Mouse (Mus musculus) C2C12 (cell line): ENCODE data around the gene Prkce. TPM values are rescaled to one million over a fixed set of nuclear protein-coding genes. Genes with fewer than 3 reads are reported as not detected.
A peak's percentile ranks its signal among the peaks of the same experiment; 100 is the strongest.

Source experiments
- H3K27me3 ChIP-seq: one replicate; pipeline ENCODE4 v1.6.1; 2011; ENCODE audit not compliant: control insufficient read depth, insufficient read depth, insufficient read length
- H3K36me3 ChIP-seq: one replicate; pipeline ENCODE4 v1.6.1; 2011; ENCODE audit not compliant: control insufficient read depth, insufficient read depth
- H3K4me3 ChIP-seq: one replicate; pipeline ENCODE4 v1.5.1; 2011; ENCODE audit warnings: mild to moderate bottlenecking, control low read depth; ENCODE audit not compliant: poor library complexity, insufficient read depth, severe bottlenecking
- H3K79me2 ChIP-seq: one replicate; pipeline ENCODE4 v1.6.1; 2011; ENCODE audit not compliant: control insufficient read depth, insufficient read depth
- H3K79me3 ChIP-seq: one replicate; pipeline ENCODE4 v1.6.1; 2011; ENCODE audit warnings: low read depth, control low read depth
- H3ac ChIP-seq: one replicate; pipeline ENCODE3; 2011; ENCODE audit warnings: low read depth; ENCODE audit not compliant: control insufficient read depth, insufficient read length
- CEBPB ChIP-seq: IDR thresholded peaks from one replicate; pipeline ENCODE4 v1.6.1; 2011; ENCODE audit warnings: low read depth, mild to moderate bottlenecking, control low read depth, moderate library complexity
- CTCF ChIP-seq: IDR thresholded peaks from one replicate; pipeline ENCODE4 v1.5.1; 2011; ENCODE audit not compliant: control insufficient read depth, insufficient read depth, insufficient read length
- FOSL1 ChIP-seq: IDR thresholded peaks from one replicate; pipeline ENCODE4 v1.8.0; 2011; ENCODE audit warnings: mild to moderate bottlenecking, low read length; ENCODE audit not compliant: poor library complexity, insufficient read depth, severe bottlenecking
- MAX ChIP-seq: IDR thresholded peaks from one replicate; pipeline ENCODE4 v1.6.1; 2011; ENCODE audit warnings: mild to moderate bottlenecking, control low read depth
- MYOD1 ChIP-seq: IDR thresholded peaks from one replicate; pipeline ENCODE4 v1.6.1; 2011; ENCODE audit warnings: low read depth; ENCODE audit not compliant: control insufficient read depth, insufficient read length
- MYOG ChIP-seq: IDR thresholded peaks from one replicate; pipeline ENCODE4 v1.6.1; 2011; ENCODE audit not compliant: control insufficient read depth, insufficient read length; ENCODE audit errors: extremely low read depth
- USF1 ChIP-seq: IDR thresholded peaks from one replicate; pipeline ENCODE4 v1.6.1; 2011; ENCODE audit warnings: low read depth, mild to moderate bottlenecking, control low read depth, moderate library complexity
- polyA plus RNA-seq: library from polyadenylated mRNA; unstranded; fragments of >200 nt; fragmentation: generic; extraction: Trizol; gene quantifications from one replicate; pipeline ENCODE4 v1.2.1, GENCODE M21; 2012; ENCODE audit warnings: missing spikeins

The Prkce gene
- polyA plus RNA-seq, 1 experiment, result 1.4 TPM

DNA sequence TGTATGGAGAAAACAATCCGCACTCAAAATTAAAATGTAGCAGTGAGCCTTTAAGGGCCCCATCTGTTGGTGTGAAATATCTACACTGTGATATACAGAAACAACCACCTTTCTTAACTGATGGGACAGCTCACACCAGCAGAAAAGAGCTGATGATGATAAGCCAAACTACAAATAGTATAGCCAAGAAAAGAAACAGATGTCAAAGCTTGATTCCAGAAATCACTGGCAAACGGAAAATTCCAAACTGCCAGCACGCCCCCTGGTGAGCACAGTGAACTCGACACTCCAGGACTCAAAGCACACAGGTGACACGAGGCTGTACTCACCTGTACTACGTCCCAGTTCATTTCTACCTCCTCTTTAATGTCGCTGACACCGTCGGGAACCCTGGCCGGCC, 31.8 kb upstream of the Prkce start:
- TF ChIP-seq CTCF, result no peak
- TF ChIP-seq CEBPB, result no peak
- TF ChIP-seq MYOG, result no peak
- no peak for TF ChIP-seq MAX
- TF ChIP-seq MYOD1, result no peak
- TF ChIP-seq FOSL1, result no peak
- no peak for TF ChIP-seq USF1
- peaks cover 4% of the 10 kb centered on the region for H3K79me3 ChIP-seq
- no peak overlapping the region for H3ac ChIP-seq
- H3K4me3 ChIP-seq, result no peak overlapping the region
- peaks cover 57% of the 10 kb centered on the region for H3K36me3 ChIP-seq
- H3K79me2 ChIP-seq, result peaks cover 7% of the 10 kb centered on the region
- H3K27me3 ChIP-seq, result no peaks in the 10 kb centered on the region

DNA sequence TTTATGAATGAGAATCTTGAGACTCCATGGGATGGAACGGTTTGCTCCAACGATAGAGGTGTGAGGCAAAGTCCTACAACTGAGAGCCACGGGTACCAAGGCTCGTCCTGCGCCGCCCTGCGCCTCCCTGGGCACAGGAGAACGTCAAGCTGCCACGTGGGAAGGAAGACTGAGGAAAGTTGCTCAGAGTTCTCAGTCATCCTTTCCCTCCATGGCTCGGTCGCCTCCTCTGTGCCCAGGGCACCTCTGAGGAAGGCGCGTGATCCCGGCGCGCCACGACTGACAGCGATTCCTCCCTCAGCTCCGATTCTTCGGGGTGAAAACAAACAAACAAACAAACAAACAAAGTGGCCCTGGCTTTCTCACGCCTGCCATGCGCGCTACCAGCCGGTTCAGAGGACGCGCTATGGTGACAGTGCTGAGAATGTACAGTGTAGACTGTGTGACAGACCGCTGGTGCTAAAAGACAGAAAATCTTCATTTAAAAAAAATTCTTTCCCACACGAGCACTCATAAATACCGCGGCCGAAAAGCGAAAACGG, 23.0 kb upstream of the Prkce start:
- TF ChIP-seq FOSL1, result no peak
- no peak for TF ChIP-seq CTCF
- Histone ChIP-seq H3K4me3 (peak overlapping the region; percentile 89), H3K79me3 (peaks cover 18% of the 10 kb centered on the region), H3K27me3 (no peaks in the 10 kb centered on the region), H3ac (peak overlapping the region; percentile 100), H3K79me2 (peaks cover 33% of the 10 kb centered on the region), H3K36me3 (peaks cover 9% of the 10 kb centered on the region)

DNA sequence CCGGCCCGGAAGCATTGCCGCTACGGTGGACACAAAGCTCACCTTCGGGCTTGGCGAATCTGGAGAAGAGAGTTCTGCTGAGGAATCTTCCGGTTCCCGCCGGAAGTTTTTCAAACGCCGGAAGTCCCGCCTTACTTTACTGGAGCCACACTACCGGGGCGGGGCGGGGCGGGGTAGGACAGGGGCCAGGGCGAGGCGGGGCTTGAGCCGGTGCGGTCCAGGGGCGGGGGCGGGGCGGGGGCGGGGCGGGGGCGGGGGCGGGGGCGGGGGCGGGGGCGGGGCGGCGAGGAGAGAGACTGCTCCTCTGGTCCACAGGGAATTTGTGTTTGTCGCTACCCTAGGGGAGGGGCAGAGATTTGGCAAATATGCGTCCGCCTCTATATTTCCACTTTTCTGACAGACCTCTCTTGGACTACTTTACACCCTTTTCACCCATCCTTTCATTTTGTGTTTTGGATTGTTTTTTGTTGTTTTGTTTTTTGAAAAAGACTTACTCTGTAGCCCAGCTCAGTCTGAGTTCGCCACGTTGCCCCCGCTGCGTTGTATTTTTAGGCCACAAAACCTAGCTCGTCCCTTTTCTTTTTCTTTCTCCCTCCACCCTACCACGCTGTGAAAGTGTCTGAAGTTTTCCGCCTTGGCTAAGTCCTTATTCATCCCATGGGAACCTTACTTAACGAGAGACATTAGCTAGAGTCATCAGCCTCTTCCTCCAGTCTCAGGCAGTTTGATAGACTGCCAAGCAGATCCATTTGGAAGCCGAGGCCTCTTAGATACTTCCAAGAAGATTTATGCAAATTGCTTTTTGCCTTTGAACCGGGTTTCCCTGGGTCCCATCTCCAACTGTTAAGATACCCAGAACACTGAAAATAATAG, 22.3 kb upstream of the Prkce start, which contains the start of gene Srbd1:
Gene Srbd1 (minus strand): TSS at position 97 of the 873 bp plus-strand sequence.
- TF ChIP-seq MAX (no peak), CTCF (no peak), MYOD1 (no peak), CEBPB (no peak), USF1 (no peak), FOSL1 (no peak), MYOG (no peak)
- peaks cover 33% of the 10 kb centered on the region for H3K79me2 ChIP-seq
- peak within 1 kb of the TSS; percentile 89 for H3K4me3 ChIP-seq
- H3K36me3 ChIP-seq, result peaks cover 5% of the 10 kb centered on the region
- H3K79me3 ChIP-seq, result peaks cover 18% of the 10 kb centered on the region
- H3K27me3 ChIP-seq, result no peaks in the 10 kb centered on the region
- H3ac ChIP-seq, result peak within 1 kb of the TSS; percentile 100

DNA sequence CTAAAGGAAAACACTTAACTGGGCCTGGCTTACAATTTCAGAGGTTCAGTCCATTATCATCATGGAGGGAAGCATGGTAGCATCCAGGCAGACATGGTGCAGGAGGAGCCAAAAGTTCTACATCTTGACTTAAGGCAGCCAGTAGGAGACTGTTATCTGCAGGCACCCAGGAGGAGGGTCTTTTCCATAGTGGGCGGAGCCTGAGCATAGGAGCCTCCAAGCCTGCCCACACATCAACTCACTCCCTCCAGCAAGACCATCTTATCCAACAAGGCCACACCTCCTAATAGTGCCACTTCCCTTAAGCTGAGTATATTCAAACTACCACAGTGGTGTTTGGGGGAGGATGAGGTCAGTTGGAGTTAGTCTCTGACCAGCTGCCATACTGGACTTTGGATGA, 17.9 kb upstream of the Prkce start:
- Histone ChIP-seq H3K79me2 (peaks cover 1% of the 10 kb centered on the region), H3K79me3 (peaks cover 1% of the 10 kb centered on the region), H3ac (no peak overlapping the region), H3K27me3 (no peaks in the 10 kb centered on the region), H3K36me3 (no peaks in the 10 kb centered on the region), H3K4me3 (no peak overlapping the region)
- TF ChIP-seq USF1 (no peak), CEBPB (no peak), MYOD1 (no peak), MYOG (no peak)

DNA sequence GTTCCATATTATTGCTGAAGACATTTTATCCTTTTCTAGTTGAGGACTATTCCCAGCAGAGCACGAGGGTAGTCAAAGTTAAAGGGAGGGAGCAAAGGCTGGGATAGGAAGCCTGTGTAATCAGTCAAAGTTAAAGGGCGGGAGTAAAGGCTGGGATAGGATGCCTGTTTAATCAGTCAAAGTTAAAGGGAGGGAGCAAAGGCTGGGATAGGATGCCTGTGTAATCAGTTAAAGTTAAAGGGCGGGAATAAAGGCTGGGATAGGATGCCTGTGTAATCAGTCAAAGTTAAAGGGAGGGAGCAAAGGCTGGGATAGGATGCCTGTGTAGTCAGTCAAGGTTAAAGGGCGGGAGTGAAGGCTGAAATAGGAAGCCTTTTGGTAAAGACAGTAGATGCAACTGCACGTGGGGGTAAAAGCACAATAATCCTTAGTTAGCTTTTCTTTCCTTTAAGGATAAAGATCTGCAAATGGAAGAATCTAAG, 16.7 kb upstream of the Prkce start:
- TF ChIP-seq USF1, result no peak
- TF ChIP-seq CEBPB, result no peak
- TF ChIP-seq CTCF, result no peak
- TF ChIP-seq MAX, result no peak
- TF ChIP-seq MYOD1, result no peak
- TF ChIP-seq FOSL1, result no peak
- TF ChIP-seq MYOG, result no peak
- Histone ChIP-seq H3K27me3 (no peaks in the 10 kb centered on the region), H3ac (no peak overlapping the region), H3K36me3 (no peaks in the 10 kb centered on the region), H3K4me3 (no peak overlapping the region), H3K79me2 (no peaks in the 10 kb centered on the region), H3K79me3 (no peaks in the 10 kb centered on the region)

DNA sequence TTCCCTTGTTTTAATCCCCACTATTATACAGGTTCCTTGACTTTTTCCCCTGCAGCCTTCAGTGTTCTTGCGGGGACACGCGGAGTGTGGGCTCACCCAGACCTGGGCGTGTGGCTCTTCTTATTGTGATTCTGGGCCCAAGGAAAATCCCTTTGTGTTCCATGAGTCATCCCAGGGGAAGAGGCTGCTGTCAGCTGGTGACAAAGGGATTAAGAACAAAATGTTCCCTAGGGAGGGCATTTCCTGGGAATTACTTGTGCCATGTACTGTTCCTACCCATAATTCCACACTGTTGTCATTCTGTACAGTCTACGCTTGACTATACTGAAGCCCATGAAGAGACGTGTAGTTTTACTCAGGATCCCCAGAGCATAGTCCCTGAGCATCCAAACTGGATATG, 10.6 kb upstream of the Prkce start:
- no peaks in the 10 kb centered on the region for H3K79me2 ChIP-seq
- H3K79me3 ChIP-seq, result no peaks in the 10 kb centered on the region
- H3K27me3 ChIP-seq, result no peaks in the 10 kb centered on the region
- TF ChIP-seq USF1 (no peak), MYOD1 (no peak), MYOG (no peak), CTCF (no peak), FOSL1 (no peak), MAX (no peak), CEBPB (no peak)
- no peaks in the 10 kb centered on the region for H3K36me3 ChIP-seq
- no peak overlapping the region for H3K4me3 ChIP-seq
- no peak overlapping the region for H3ac ChIP-seq
